Mouse (Mus musculus) myocyte (in vitro differentiated cells): ENCODE results near the gene Mrps18a.

Experiments used
- E2F4 ChIP-seq: IDR thresholded peaks from one replicate; pipeline ENCODE4 v1.6.1; 2011; ENCODE audit warnings: mild to moderate bottlenecking, control low read depth, moderate library complexity; ENCODE audit not compliant: insufficient read depth
- MAX ChIP-seq: IDR thresholded peaks from one replicate; pipeline ENCODE4 v1.6.1; 2011; ENCODE audit warnings: low read depth, mild to moderate bottlenecking, control low read depth
- MYOG ChIP-seq, 3 experiments: IDR thresholded peaks; one replicate each; pipeline ENCODE4 v1.6.1; 2011; ENCODE audit warnings: control low read depth in 2 of 3, low read depth in 2 of 3, mild to moderate bottlenecking in 2 of 3; ENCODE audit not compliant: insufficient read length in 2 of 3, control insufficient read depth in 1 of 3, insufficient read depth in 1 of 3
- POLR2A ChIP-seq: IDR thresholded peaks from one replicate; pipeline ENCODE4 v1.6.1; 2011; ENCODE audit warnings: low read depth, mild to moderate bottlenecking, control low read depth, moderate library complexity; ENCODE audit not compliant: insufficient read length
- SRF ChIP-seq: IDR thresholded peaks from one replicate; pipeline ENCODE4 v1.6.1; 2011; ENCODE audit warnings: low read depth; ENCODE audit not compliant: control insufficient read depth, insufficient read length
- TCF12 ChIP-seq: IDR thresholded peaks from one replicate; pipeline ENCODE4 v1.6.1; 2011; ENCODE audit warnings: mild to moderate bottlenecking, control low read depth; ENCODE audit not compliant: poor library complexity, insufficient read depth, severe bottlenecking

DNA sequence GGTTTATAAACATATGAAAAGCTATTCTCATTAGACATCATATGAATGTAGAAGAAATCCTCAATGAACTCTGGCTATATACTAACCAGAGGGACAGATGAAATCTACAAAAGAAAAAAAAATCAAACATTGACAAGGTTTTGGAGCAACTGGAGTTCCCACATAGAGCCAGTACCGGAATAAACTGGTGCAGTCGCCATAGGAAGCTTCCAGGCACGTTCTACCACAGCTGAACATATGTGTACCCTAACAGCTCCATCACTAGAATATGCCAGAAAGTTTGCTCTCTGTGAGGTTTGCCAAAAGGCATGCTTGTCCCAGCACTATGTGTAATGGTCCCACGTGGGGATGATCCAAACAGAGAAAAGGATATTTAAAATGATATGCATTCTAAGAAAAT is 2.5 kb upstream of the Mrps18a start:
- TF ChIP-seq MAX (no peak), POLR2A (no peak), SRF (no peak), TCF12 (no peak), MYOG (IDR thresholded peaks at IDR 0.05; ENCODE audit: control insufficient read depth in 1 of 3, insufficient read depth in 1 of 3, insufficient read length in 2 of 3, low read depth in 2 of 3) (no peak), E2F4 (no peak)
